Mouse (Mus musculus): ENCODE results near the gene Slc17a5. TPM values are rescaled to one million over a fixed set of nuclear protein-coding genes. Genes with fewer than 3 reads are reported as not detected.

The Slc17a5 gene
- polyA plus RNA-seq, 1 experiment from 2014 or later, result 15.9 TPM

GRCm38 (mm10) chr9:78599927-78600326 is 12.1 kb upstream of the Slc17a5 start:
- H3K27me3 ChIP-seq (ENCODE audit: control insufficient read depth, insufficient read depth, low read depth, low read length), result no peaks in the 10 kb centered on the region
- no peaks in the 10 kb centered on the region for H3K4me1 ChIP-seq (ENCODE audit: control insufficient read depth, insufficient read depth, low read length)
- no peak overlapping the region for H3K4me2 ChIP-seq (ENCODE audit: low read length)
- H3K9ac ChIP-seq (ENCODE audit: low read depth, low read length), result no peak overlapping the region
- H3K36me3 ChIP-seq (ENCODE audit: control insufficient read depth, insufficient read depth, low read length), result no peaks in the 10 kb centered on the region
- H3K4me3 ChIP-seq (ENCODE audit: low read depth, low read length), result no peak overlapping the region
- no peak for ATAC-seq
- H3K27ac ChIP-seq (ENCODE audit: low read length), result no peak overlapping the region
- 86% methylated on average over 5 of the region's 5 CpGs for WGBS
- no peaks in the 10 kb centered on the region for H3K9me3 ChIP-seq (replicated peaks; ENCODE audit: control insufficient read depth, low read length, poor library complexity, severe bottlenecking)

- no peak overlapping the region for H3K4me3 ChIP-seq (ENCODE audit: low read depth, low read length)
- no peak overlapping the region for H3K27ac ChIP-seq (ENCODE audit: low read length)
- no peaks in the 10 kb centered on the region for H3K36me3 ChIP-seq (ENCODE audit: control insufficient read depth, insufficient read depth, low read length)
- WGBS, result 8% methylated on average over 5 of the region's 5 CpGs
- ATAC-seq, result 0 out of 2 replicates have a peak, but pooled peaks have one; percentile 28
- no peak overlapping the region for H3K9ac ChIP-seq (ENCODE audit: low read depth, low read length)
- no peaks in the 10 kb centered on the region for H3K9me3 ChIP-seq (replicated peaks; ENCODE audit: control insufficient read depth, low read length, poor library complexity, severe bottlenecking)
- no peaks in the 10 kb centered on the region for H3K4me1 ChIP-seq (ENCODE audit: control insufficient read depth, insufficient read depth, low read length)
- H3K4me2 ChIP-seq (ENCODE audit: low read length), result no peak overlapping the region
- H3K27me3 ChIP-seq (ENCODE audit: control insufficient read depth, insufficient read depth, low read depth, low read length), result no peaks in the 10 kb centered on the region
Observed at GRCm38 (mm10) chr9:78596834-78597233, 9.0 kb upstream of the Slc17a5 start.

GRCm38 (mm10) chr9:78595769-78596555 is 8.1 kb upstream of the Slc17a5 start:
- Histone ChIP-seq H3K27me3 (ENCODE audit: control insufficient read depth, insufficient read depth, low read depth, low read length) (no peaks in the 10 kb centered on the region), H3K4me2 (ENCODE audit: low read length) (no peak overlapping the region), H3K9ac (ENCODE audit: low read depth, low read length) (no peak overlapping the region), H3K4me1 (ENCODE audit: control insufficient read depth, insufficient read depth, low read length) (no peaks in the 10 kb centered on the region), H3K27ac (ENCODE audit: low read length) (no peak overlapping the region), H3K36me3 (ENCODE audit: control insufficient read depth, insufficient read depth, low read length) (no peaks in the 10 kb centered on the region), H3K4me3 (ENCODE audit: low read depth, low read length) (no peak overlapping the region), H3K9me3 (replicated peaks; ENCODE audit: control insufficient read depth, low read length, poor library complexity, severe bottlenecking) (no peaks in the 10 kb centered on the region)
- 94% methylated on average over 18 of the region's 18 CpGs for WGBS
- ATAC-seq, result no peak

- ATAC-seq, result no peak
Observed at GRCm38 (mm10) chr9:78595257-78595656, 7.4 kb upstream of the Slc17a5 start.

GRCm38 (mm10) chr9:78590471-78590870 is 2.6 kb upstream of the Slc17a5 start:
- no peak overlapping the region for H3K9ac ChIP-seq (ENCODE audit: low read depth, low read length)
- H3K27me3 ChIP-seq (ENCODE audit: control insufficient read depth, insufficient read depth, low read depth, low read length), result no peaks in the 10 kb centered on the region
- H3K4me3 ChIP-seq (ENCODE audit: low read depth, low read length), result no peak overlapping the region
- peaks cover 8% of the 10 kb centered on the region for H3K4me1 ChIP-seq (ENCODE audit: control insufficient read depth, insufficient read depth, low read length)
- H3K36me3 ChIP-seq (ENCODE audit: control insufficient read depth, insufficient read depth, low read length), result no peaks in the 10 kb centered on the region
- 97% methylated on average over 2 of the region's 2 CpGs for WGBS
- H3K9me3 ChIP-seq (replicated peaks; ENCODE audit: control insufficient read depth, low read length, poor library complexity, severe bottlenecking), result no peaks in the 10 kb centered on the region
- H3K4me2 ChIP-seq (ENCODE audit: low read length), result no peak overlapping the region
- H3K27ac ChIP-seq (ENCODE audit: low read length), result no peak overlapping the region
- no peak for ATAC-seq

More at GRCm38 (mm10) chr9:78595257-78595656, 7.4 kb upstream of the Slc17a5 start:
- no peaks in the 10 kb centered on the region for H3K27me3 ChIP-seq (ENCODE audit: control insufficient read depth, insufficient read depth, low read depth, low read length)
- no peak overlapping the region for H3K9ac ChIP-seq (ENCODE audit: low read depth, low read length)
- no peak overlapping the region for H3K27ac ChIP-seq (ENCODE audit: low read length)
- 88% methylated on average over 3 of the region's 3 CpGs for WGBS
- H3K4me1 ChIP-seq (ENCODE audit: control insufficient read depth, insufficient read depth, low read length), result no peaks in the 10 kb centered on the region
- H3K9me3 ChIP-seq (replicated peaks; ENCODE audit: control insufficient read depth, low read length, poor library complexity, severe bottlenecking), result no peaks in the 10 kb centered on the region
- no peaks in the 10 kb centered on the region for H3K36me3 ChIP-seq (ENCODE audit: control insufficient read depth, insufficient read depth, low read length)
- H3K4me3 ChIP-seq (ENCODE audit: low read depth, low read length), result no peak overlapping the region
- H3K4me2 ChIP-seq (ENCODE audit: low read length), result no peak overlapping the region

- H3K4me1 ChIP-seq (ENCODE audit: control insufficient read depth, insufficient read depth, low read length), result peaks cover 8% of the 10 kb centered on the region
- peak; percentile 59 for ATAC-seq
- H3K27me3 ChIP-seq (ENCODE audit: control insufficient read depth, insufficient read depth, low read depth, low read length), result no peaks in the 10 kb centered on the region
- peak overlapping the region; percentile 83 for H3K27ac ChIP-seq (ENCODE audit: low read length)
- H3K9ac ChIP-seq (ENCODE audit: low read depth, low read length), result no peak overlapping the region
- H3K4me2 ChIP-seq (ENCODE audit: low read length), result peak overlapping the region; percentile 57
- no peaks in the 10 kb centered on the region for H3K36me3 ChIP-seq (ENCODE audit: control insufficient read depth, insufficient read depth, low read length)
- peak overlapping the region; percentile 74 for H3K4me3 ChIP-seq (ENCODE audit: low read depth, low read length)
- no peaks in the 10 kb centered on the region for H3K9me3 ChIP-seq (replicated peaks; ENCODE audit: control insufficient read depth, low read length, poor library complexity, severe bottlenecking)
- WGBS, result 82% methylated on average over 10 of the region's 10 CpGs
Observed at GRCm38 (mm10) chr9:78588411-78589033, 681 bp upstream of the Slc17a5 start.

GRCm38 (mm10) chr9:78587218-78587883 is 490 bp downstream of the Slc17a5 start:
- H3K4me3 ChIP-seq (ENCODE audit: low read depth, low read length), result peak overlapping the region; percentile 74
- H3K27ac ChIP-seq (ENCODE audit: low read length), result peak overlapping the region; percentile 83
- H3K9ac ChIP-seq (ENCODE audit: low read depth, low read length), result peak overlapping the region; percentile 83
- peak overlapping the region; percentile 57 for H3K4me2 ChIP-seq (ENCODE audit: low read length)
- H3K9me3 ChIP-seq (replicated peaks; ENCODE audit: control insufficient read depth, low read length, poor library complexity, severe bottlenecking), result no peaks in the 10 kb centered on the region
- peaks cover 8% of the 10 kb centered on the region for H3K4me1 ChIP-seq (ENCODE audit: control insufficient read depth, insufficient read depth, low read length)
- ATAC-seq, result peak; percentile 81
- WGBS, result 1% methylated on average over 31 of the region's 31 CpGs
- H3K36me3 ChIP-seq (ENCODE audit: control insufficient read depth, insufficient read depth, low read length), result no peaks in the 10 kb centered on the region
- H3K27me3 ChIP-seq (ENCODE audit: control insufficient read depth, insufficient read depth, low read depth, low read length), result no peaks in the 10 kb centered on the region

- peaks cover 13% of the 10 kb centered on the region for H3K36me3 ChIP-seq (ENCODE audit: control insufficient read depth, insufficient read depth, low read length)
- WGBS, result 36% methylated on average over 10 of the region's 10 CpGs
- no peak overlapping the region for H3K27ac ChIP-seq (ENCODE audit: low read length)
- no peaks in the 10 kb centered on the region for H3K9me3 ChIP-seq (replicated peaks; ENCODE audit: control insufficient read depth, low read length, poor library complexity, severe bottlenecking)
- no peak overlapping the region for H3K4me3 ChIP-seq (ENCODE audit: low read depth, low read length)
- no peaks in the 10 kb centered on the region for H3K27me3 ChIP-seq (ENCODE audit: control insufficient read depth, insufficient read depth, low read depth, low read length)
- no peak overlapping the region for H3K4me2 ChIP-seq (ENCODE audit: low read length)
- H3K4me1 ChIP-seq (ENCODE audit: control insufficient read depth, insufficient read depth, low read length), result no peaks in the 10 kb centered on the region
- H3K9ac ChIP-seq (ENCODE audit: low read depth, low read length), result no peak overlapping the region
- no peak for ATAC-seq
Observed at GRCm38 (mm10) chr9:78579644-78580396, 8.0 kb downstream of the Slc17a5 start.
